9 mouse cellular contexts compared by ENCODE assay signal in the genomic region with DNA sequence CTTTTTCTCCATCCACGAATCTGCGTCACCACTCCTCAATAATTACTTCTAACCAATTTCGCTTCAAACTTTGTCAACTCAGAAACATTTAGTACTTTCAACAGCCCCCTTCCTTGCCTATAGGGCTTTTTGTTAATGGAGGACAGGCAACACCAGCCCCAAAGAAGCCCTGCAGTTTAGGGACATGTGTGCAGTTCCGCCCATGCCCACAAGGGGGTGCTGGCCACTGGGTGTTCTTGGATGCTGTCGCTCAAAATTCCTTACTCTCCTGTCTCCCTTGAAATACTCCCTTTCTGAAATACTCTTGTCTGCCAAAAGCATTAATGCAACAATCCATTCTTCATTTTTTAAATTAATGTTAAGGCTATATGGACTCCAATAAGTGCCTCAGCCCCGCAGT.
DNase-seq lines count a peak whose midpoint lies in the region; ATAC-seq lines count a peak whose summit lies in the region.
"Had no signal": no experiment of that assay in that cellular context is flagged by ENCODE, and none has a peak within 500 bp of the region (broad histone marks: within the 10 kb centered on the region; RNA-seq: fewer than 3 reads in every experiment).

No protein-coding gene starts in this region.

- no peak overlapping the region for H3K27ac ChIP-seq in forebrain, embryonic 14.5 days (ENCODE audit: low read depth, low read length)
- H3K27ac ChIP-seq in forebrain, embryonic 16.5 days (ENCODE audit: low read length), result no peak overlapping the region
- no peak overlapping the region for H3K27ac ChIP-seq in liver, embryonic 13.5 days
- H3K27ac ChIP-seq: limb, embryonic 12.5 days had no signal

- no peak overlapping the region for H3K4me2 ChIP-seq in forebrain, embryonic 14.5 days (ENCODE audit: low read length)
- no peak overlapping the region for H3K4me2 ChIP-seq in forebrain, embryonic 16.5 days (ENCODE audit: low read length)
- H3K4me2 ChIP-seq in liver, embryonic 13.5 days, result no peak overlapping the region
- H3K4me2 ChIP-seq: limb, embryonic 12.5 days had no signal

- no peak overlapping the region for H3K9ac ChIP-seq in forebrain, embryonic 14.5 days (ENCODE audit: low read length)
- no peak overlapping the region for H3K9ac ChIP-seq in forebrain, embryonic 16.5 days (replicated peaks; ENCODE audit: low read depth, low read length)
- H3K9ac ChIP-seq in liver, embryonic 13.5 days, result no peak overlapping the region
- H3K9ac ChIP-seq: limb, embryonic 12.5 days had no signal

- DNase-seq in forebrain, embryonic 14.5 days (ENCODE audit: low spot score), result peak; percentile 36
- DNase-seq in right cerebral cortex, adult 2 months (ENCODE audit: low spot score in 2 of 2), result peak; percentile 48 to 53
- DNase-seq in right cerebral cortex, postnatal 25 days, result no peak
- peak; percentile 56 for DNase-seq in c-Kit-positive CD71-positive TER-119-positive erythroid progenitor cells, embryonic 14.5 days (ENCODE audit: low spot score)
- peak; percentile 35 to 53 for DNase-seq in gastrocnemius, postnatal 4 days (ENCODE audit: low spot score in 2 of 2)
- peak; percentile 34 for DNase-seq in liver, embryonic 13.5 days
- DNase-seq in right cerebral cortex, postnatal 4 days, result peak; percentile 73

- H3K36me3 ChIP-seq in forebrain, embryonic 14.5 days (ENCODE audit: control insufficient read depth, insufficient read depth, low read length), result no peaks in the 10 kb centered on the region
- no peaks in the 10 kb centered on the region for H3K36me3 ChIP-seq in forebrain, embryonic 16.5 days (ENCODE audit: control insufficient read depth, insufficient read depth)
- H3K36me3 ChIP-seq in liver, embryonic 13.5 days, result no peaks in the 10 kb centered on the region
- H3K36me3 ChIP-seq: limb, embryonic 12.5 days had no signal

- no peak overlapping the region for H3K4me3 ChIP-seq in forebrain, embryonic 14.5 days (ENCODE audit: low read depth, low read length)
- H3K4me3 ChIP-seq in forebrain, embryonic 16.5 days (replicated peaks; ENCODE audit: low read length), result no peak overlapping the region
- H3K4me3 ChIP-seq in liver, embryonic 13.5 days (replicated peaks), result no peak overlapping the region
- H3K4me3 ChIP-seq: limb, embryonic 12.5 days had no signal

- no peaks in the 10 kb centered on the region for H3K9me3 ChIP-seq in forebrain, embryonic 14.5 days (replicated peaks; ENCODE audit: control insufficient read depth, low read length)
- no peaks in the 10 kb centered on the region for H3K9me3 ChIP-seq in forebrain, embryonic 16.5 days (ENCODE audit: control insufficient read depth, low read length)
- no peaks in the 10 kb centered on the region for H3K9me3 ChIP-seq in liver, embryonic 13.5 days (replicated peaks)
- H3K9me3 ChIP-seq: limb, embryonic 12.5 days had no signal

- H3K27me3 ChIP-seq in forebrain, embryonic 14.5 days (replicated peaks; ENCODE audit: control insufficient read depth, insufficient read depth, low read length), result no peaks in the 10 kb centered on the region
- no peaks in the 10 kb centered on the region for H3K27me3 ChIP-seq in forebrain, embryonic 16.5 days (replicated peaks; ENCODE audit: control insufficient read depth, insufficient read depth, low read length)
- no peaks in the 10 kb centered on the region for H3K27me3 ChIP-seq in liver, embryonic 13.5 days

- H3K4me1 ChIP-seq in forebrain, embryonic 14.5 days (ENCODE audit: control insufficient read depth, insufficient read depth, low read length), result 0 out of 2 replicates have a peak, but pooled peaks cover 2% of the 10 kb centered on the region
- H3K4me1 ChIP-seq in forebrain, embryonic 16.5 days (replicated peaks; ENCODE audit: control insufficient read depth, insufficient read depth, low read length), result 0 out of 2 replicates have a peak, but pooled peaks cover 2% of the 10 kb centered on the region
- no peaks in the 10 kb centered on the region for H3K4me1 ChIP-seq in liver, embryonic 13.5 days (replicated peaks)

- 0 out of 2 replicates have a peak, but pooled peaks have one; percentile 22 for ATAC-seq in forebrain, embryonic 14.5 days
- ATAC-seq in forebrain, embryonic 16.5 days, result no peak
- ATAC-seq in liver, embryonic 13.5 days (ENCODE audit: low read depth), result no peak

- 70% methylated on average over 6 of the region's 6 CpGs for whole genome bisulfite sequencing in forebrain, embryonic 14.5 days
- WGBS in forebrain, embryonic 16.5 days, result 70% methylated on average over 6 of the region's 6 CpGs
- 65% methylated on average over 6 of the region's 6 CpGs for WGBS in liver, embryonic 13.5 days (ENCODE audit: insufficient replicate concordance)
